Mouse (Mus musculus) thymus, postnatal 10 days (tissue): ENCODE data around the gene Ccr2.
"Not testable (repeated sequence)": the region's sequence is repeated elsewhere in the genome, so short reads cannot be mapped to it uniquely, and the experiment has no call there.

Source experiments
- DNase-seq, 2 experiments: peaks; one replicate each; pipeline ENCODE4 v3.0.0; 2021; ENCODE audit warnings: low spot score in 2 of 2

The Ccr2 gene

DNA sequence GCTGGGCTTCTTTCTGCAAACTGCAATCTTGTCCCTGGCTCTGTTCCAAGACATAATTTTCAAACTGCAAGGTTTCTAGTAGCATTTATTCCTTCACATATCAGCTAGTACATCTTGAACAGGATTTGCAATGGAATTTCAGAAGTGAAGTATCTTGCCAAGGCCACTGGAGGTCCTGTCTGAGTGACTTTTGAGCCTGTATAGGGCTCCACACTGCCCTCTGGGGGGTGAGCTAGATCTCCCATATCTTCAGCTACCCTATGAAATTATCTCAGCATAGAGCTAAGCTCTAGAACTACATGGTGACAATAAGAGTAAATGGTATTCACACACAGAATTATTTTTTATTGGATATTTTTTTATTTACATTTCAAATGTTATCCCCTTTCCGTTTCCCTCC is 16.7 kb downstream of the Ccr2 start:
- peak; percentile 25 to 69 for DNase-seq

DNA sequence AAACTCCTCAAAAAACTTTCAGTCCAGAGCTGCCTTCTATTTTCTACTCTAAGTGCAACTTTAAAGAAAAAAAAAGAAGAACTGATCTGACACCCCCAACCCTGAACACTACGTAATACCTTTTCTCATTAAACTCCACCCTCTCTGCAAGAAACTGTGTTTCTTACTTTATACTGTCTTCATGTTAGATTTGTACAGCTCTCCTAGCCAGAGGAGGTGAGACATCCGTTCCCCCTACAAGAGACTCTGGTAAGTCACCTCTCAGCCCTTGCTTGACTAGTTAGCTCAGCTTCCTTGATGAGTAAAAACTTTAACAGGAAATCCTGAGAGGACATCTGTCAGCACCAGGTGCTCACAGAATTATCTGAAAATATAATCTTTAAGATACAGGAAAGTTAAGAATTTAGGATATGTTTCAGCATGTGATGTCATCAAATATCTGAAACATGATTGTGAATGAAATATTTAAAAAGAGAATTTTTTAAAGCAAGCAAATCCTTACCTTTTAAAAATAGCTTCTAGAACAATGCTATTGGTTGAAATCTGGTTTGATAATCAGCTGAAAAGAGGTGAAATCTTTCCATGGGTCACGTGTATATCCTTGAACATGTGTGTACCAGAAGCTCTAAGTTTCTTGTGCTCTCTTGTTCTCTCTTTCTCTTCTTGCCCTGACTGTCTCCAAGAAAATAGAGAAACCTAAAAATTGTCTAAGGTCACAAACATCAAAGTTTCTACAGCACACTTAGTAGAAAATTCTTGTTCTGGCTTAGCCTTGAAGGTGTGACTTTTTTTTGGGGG is 19.8 kb downstream of the Ccr2 start, which contains the start of gene Ccr5:
TSS of gene Ccr5 (plus strand) at position 157 of the 798 bp plus-strand sequence.
- peak; percentile 20 to 36 for DNase-seq

GRCm38 (mm10) chr9:124125576-124125975 is 23.8 kb downstream of the Ccr2 start:
- DNase-seq = no peak

GRCm38 (mm10) chr9:124126373-124126772 is 24.6 kb downstream of the Ccr2 start:
- DNase-seq = peak in 1 of 2 experiments; percentile 33

DNA sequence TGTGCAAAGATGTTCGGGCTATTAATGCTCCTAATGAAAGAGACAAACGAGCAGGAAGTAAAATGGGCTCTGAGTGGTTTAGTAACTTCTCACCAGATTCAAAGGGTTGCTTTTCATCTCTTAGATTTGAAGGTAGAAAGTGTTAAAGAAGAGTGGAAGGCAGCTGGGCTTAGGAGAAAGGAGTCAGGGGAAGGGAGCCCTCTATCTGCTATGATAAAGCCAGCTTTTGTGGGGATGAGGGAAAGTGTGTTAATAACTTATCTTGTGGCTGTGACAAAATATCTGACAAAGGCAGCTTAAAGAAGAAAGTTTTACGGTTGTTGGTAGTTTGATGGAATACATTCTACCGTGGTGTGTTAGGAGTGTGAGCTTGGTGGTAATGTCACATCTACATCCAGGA is 25.7 kb downstream of the Ccr2 start:
- no peak for DNase-seq

DNA sequence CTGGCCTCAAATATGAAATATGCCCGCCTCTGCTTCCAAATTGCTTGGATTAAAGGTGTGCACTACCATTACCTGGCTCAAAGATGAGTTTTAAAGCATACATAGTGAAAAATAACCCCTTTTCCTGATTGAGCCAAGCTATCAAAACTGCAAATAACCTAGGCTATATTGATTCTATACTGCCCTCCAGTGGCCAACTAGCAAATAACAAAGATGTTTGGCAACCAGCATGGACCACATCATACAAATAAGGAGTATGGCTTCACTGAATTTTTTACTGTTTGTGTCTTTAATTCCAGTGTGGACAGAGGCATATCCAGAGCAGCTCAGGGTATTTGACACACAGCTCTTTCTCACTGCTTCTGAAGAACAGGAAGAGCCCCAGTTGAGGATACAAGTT is 26.6 kb downstream of the Ccr2 start:
- peak; percentile 22 to 73 for DNase-seq

GRCm38 (mm10) chr9:124132899-124133298 is 31.1 kb downstream of the Ccr2 start:
- not testable (repeated sequence) for DNase-seq

- not testable (repeated sequence) for DNase-seq
Observed at GRCm38 (mm10) chr9:124134919-124135318, 33.2 kb downstream of the Ccr2 start.

DNA sequence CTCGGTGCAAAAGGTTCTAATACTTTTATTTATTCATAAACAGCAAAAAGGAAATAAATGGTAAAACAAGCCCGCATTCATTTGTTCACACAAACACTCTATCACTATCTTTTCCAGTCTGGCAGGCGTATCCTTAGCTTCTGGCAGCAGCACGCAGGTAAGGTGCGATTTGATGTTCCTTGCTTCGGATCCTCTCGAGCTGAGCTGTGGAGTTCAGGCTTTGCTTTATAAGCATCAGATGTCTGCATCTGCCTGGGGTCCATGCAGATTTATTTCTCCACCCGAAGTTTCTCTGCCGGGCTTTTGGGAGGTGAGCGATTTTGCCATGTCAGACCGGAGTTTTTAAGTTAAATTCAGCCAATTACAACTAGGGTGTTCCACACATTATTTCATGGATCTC is 35.9 kb downstream of the Ccr2 start:
- DNase-seq = no peak

DNA sequence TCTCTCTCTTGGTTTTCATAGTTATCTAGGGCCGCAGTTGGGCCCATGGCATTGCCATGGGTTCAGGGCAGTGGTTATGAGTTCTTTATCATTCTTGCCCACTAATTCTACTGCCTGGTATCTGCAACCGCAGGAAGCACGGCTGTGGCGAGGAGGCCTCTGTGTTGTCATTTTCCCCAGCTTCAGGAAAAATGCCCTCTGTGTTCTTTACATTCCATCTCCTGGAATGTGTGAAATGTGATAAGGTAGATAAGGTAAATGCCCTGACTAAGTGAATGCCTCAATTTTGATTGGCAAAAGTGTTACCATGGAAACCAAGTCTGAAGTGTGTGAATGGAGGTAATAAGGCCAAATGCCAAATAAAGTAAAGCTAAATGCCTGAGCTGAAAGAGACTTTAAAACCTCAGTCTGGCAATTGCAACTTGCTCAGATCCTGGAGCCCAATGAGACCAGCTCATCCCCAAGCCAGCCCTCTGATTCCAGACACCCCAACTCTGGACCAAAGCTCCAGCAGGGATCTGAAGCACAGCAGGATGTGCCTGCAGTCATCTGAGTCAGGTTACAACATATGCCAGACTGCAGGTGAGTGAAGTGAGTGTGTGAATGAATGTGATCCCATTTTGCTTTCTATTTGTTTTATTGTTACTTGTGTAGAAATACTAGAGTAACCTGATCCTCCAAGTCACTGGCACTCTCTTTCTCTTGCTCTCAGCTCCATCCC is 36.5 kb downstream of the Ccr2 start:
- no peak for DNase-seq

GRCm38 (mm10) chr9:124143678-124144077 is 41.9 kb downstream of the Ccr2 start:
- no peak for DNase-seq

DNA sequence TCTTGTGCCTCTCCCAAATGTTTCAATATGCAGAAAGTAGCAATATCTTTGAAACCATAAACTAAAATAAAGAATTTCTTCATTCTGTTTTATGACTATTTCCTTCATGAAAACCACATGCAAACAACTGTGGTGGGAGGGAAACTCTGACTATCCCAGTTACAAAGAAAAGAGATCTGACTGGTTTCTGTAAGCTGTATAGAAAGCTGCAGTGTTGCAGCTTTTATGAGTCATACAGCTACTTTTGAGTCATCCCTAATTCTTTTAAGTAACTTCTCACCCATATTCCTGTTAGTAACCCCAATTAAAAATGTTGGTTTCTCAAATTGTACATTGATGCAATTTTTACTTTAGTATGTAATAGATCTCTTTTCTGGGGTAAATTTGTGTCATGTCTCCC is 44.6 kb downstream of the Ccr2 start:
- DNase-seq = no peak
